Mouse (Mus musculus) intestine, embryonic 16.5 days (tissue): ENCODE data around the gene Parvg. TPM values are rescaled to one million over a fixed set of nuclear protein-coding genes. Genes with fewer than 3 reads are reported as not detected.

Experiments
- ATAC-seq: fragments of 200-750 bp; cut with Nextera tagmentation; 2 replicates; pipeline ENCODE4 v1.8.0; 2017; ENCODE audit warnings: moderate TSS enrichment, moderate library complexity
- H3K27ac ChIP-seq: fragments of 300-500 bp; sonication (generic); 2 replicates; pipeline ENCODE4 v1.5.1; 2014; ENCODE audit warnings: mild to moderate bottlenecking, low read length
- H3K27me3 ChIP-seq: fragments of 300-500 bp; sonication (generic); replicated peaks from 2 replicates; pipeline ENCODE4 v1.6.1; 2014; ENCODE audit warnings: low read length, control low read depth, mixed read lengths; ENCODE audit not compliant: control insufficient read depth, insufficient read depth
- H3K36me3 ChIP-seq: fragments of 300-500 bp; sonication (generic); 2 replicates; pipeline ENCODE4 v1.6.1; 2014; ENCODE audit warnings: low read length, control low read depth; ENCODE audit not compliant: control insufficient read depth, insufficient read depth
- H3K4me1 ChIP-seq: fragments of 300-500 bp; sonication (generic); 2 replicates; pipeline ENCODE4 v1.6.1; 2014; ENCODE audit warnings: low read length, control low read depth, mixed read lengths; ENCODE audit not compliant: control insufficient read depth, insufficient read depth
- H3K4me2 ChIP-seq: fragments of 300-500 bp; sonication (generic); 2 replicates; pipeline ENCODE4 v1.6.1; 2014; ENCODE audit warnings: low read depth, low read length, control low read depth
- H3K4me3 ChIP-seq: fragments of 300-500 bp; sonication (generic); 2 replicates; pipeline ENCODE4 v1.5.1; 2014; ENCODE audit warnings: mild to moderate bottlenecking, low read length
- H3K9ac ChIP-seq: fragments of 300-500 bp; sonication (generic); 2 replicates; pipeline ENCODE4 v1.6.1; 2014; ENCODE audit warnings: low read depth, low read length
- H3K9me3 ChIP-seq: fragments of 300-500 bp; sonication (generic); 2 replicates; pipeline ENCODE4 v1.6.1; 2016; ENCODE audit warnings: low read length, control low read depth; ENCODE audit not compliant: control insufficient read depth
- WGBS: fragments of 180-500 bp; shearing (Covaris S2); extraction: QIAGEN DNeasy Blood & Tissue Kit; methylation state at CpG from one replicate; pipeline ENCODE4 v1.1.7; 2014; 5-methylcytosine and 5-hydroxymethylcytosine counted together
- polyA plus RNA-seq: library from polyadenylated mRNA; unstranded; fragments of >200 nt; fragmentation: Nextera tagmentation; extraction: Ambion mirVana; gene quantifications from 2 replicates; pipeline ENCODE4 v1.2.1, GENCODE M21; 2015

Gene Parvg
- polyA plus RNA-seq, 1 experiment from 2014 or later, result 3.2 TPM

GRCm38 (mm10) chr15:84315276-84316046, 8.4 kb upstream of the Parvg start:
- no peak overlapping the region for H3K4me3 ChIP-seq
- no peak overlapping the region for H3K4me2 ChIP-seq
- no peaks in the 10 kb centered on the region for H3K9me3 ChIP-seq
- H3K9ac ChIP-seq, result no peak overlapping the region
- H3K27me3 ChIP-seq, result no peaks in the 10 kb centered on the region
- ATAC-seq, result peak; percentile 34; the same call in 1 of the 2 replicates
- H3K36me3 ChIP-seq, result no peaks in the 10 kb centered on the region
- H3K27ac ChIP-seq, result no peak overlapping the region
- 38% methylated on average over 15 of the region's 15 CpGs for WGBS
- H3K4me1 ChIP-seq, result peaks cover 32% of the 10 kb centered on the region

- peaks cover 7% of the 10 kb centered on the region; the same call in 1 of the 2 replicates for H3K4me1 ChIP-seq
- H3K9me3 ChIP-seq, result no peaks in the 10 kb centered on the region
- no peak overlapping the region for H3K27ac ChIP-seq
- H3K9ac ChIP-seq, result no peak overlapping the region
- no peaks in the 10 kb centered on the region for H3K27me3 ChIP-seq
- ATAC-seq, result no peak
- no peak overlapping the region for H3K4me2 ChIP-seq
- 90% methylated on average over 4 of the region's 4 CpGs for WGBS
- no peaks in the 10 kb centered on the region for H3K36me3 ChIP-seq
- H3K4me3 ChIP-seq, result no peak overlapping the region
These were observed 4.4 kb upstream of the Parvg start for GRCm38 (mm10) chr15:84319393-84319792.

GRCm38 (mm10) chr15:84321544-84322174, 2.2 kb upstream of the Parvg start:
- ATAC-seq, result no peak
- Histone ChIP-seq H3K9me3 (no peaks in the 10 kb centered on the region), H3K27me3 (no peaks in the 10 kb centered on the region), H3K27ac (no peak overlapping the region), H3K4me1 (no peaks in the 10 kb centered on the region), H3K4me2 (no peak overlapping the region), H3K9ac (no peak overlapping the region), H3K4me3 (no peak overlapping the region), H3K36me3 (no peaks in the 10 kb centered on the region)
- WGBS, result 74% methylated on average over 8 of the region's 8 CpGs

GRCm38 (mm10) chr15:84324870-84325553, 1.2 kb downstream of the Parvg start:
- no peak overlapping the region for H3K9ac ChIP-seq

GRCm38 (mm10) chr15:84325736-84326135, 1.9 kb downstream of the Parvg start:
- Histone ChIP-seq H3K9ac (no peak overlapping the region), H3K27me3 (no peaks in the 10 kb centered on the region), H3K4me1 (no peaks in the 10 kb centered on the region), H3K27ac (no peak overlapping the region), H3K4me3 (no peak overlapping the region), H3K9me3 (no peaks in the 10 kb centered on the region), H3K4me2 (no peak overlapping the region), H3K36me3 (no peaks in the 10 kb centered on the region)
- no peak for ATAC-seq
- WGBS, result 41% methylated on average over 12 of the region's 12 CpGs

More at GRCm38 (mm10) chr15:84324870-84325553, 1.2 kb downstream of the Parvg start:
- H3K9me3 ChIP-seq, result no peaks in the 10 kb centered on the region
- no peak overlapping the region for H3K4me2 ChIP-seq
- H3K4me1 ChIP-seq, result no peaks in the 10 kb centered on the region
- WGBS, result 66% methylated on average over 8 of the region's 8 CpGs
- ATAC-seq, result no peak
- no peaks in the 10 kb centered on the region for H3K27me3 ChIP-seq
- H3K27ac ChIP-seq, result no peak overlapping the region
- H3K4me3 ChIP-seq, result no peak overlapping the region; the same call in 1 of the 2 replicates
- H3K36me3 ChIP-seq, result no peaks in the 10 kb centered on the region

- Histone ChIP-seq H3K4me2 (no peak overlapping the region), H3K27ac (no peak overlapping the region), H3K9ac (no peak overlapping the region), H3K27me3 (no peaks in the 10 kb centered on the region), H3K36me3 (no peaks in the 10 kb centered on the region), H3K9me3 (no peaks in the 10 kb centered on the region), H3K4me1 (no peaks in the 10 kb centered on the region), H3K4me3 (no peak overlapping the region)
- ATAC-seq, result no peak
- WGBS, result 69% methylated on average over 10 of the region's 10 CpGs
These were observed 5.0 kb downstream of the Parvg start for GRCm38 (mm10) chr15:84328870-84329269.

GRCm38 (mm10) chr15:84329940-84330339, 6.1 kb downstream of the Parvg start:
- no peak overlapping the region for H3K9ac ChIP-seq
- H3K4me3 ChIP-seq, result no peak overlapping the region
- H3K4me2 ChIP-seq, result no peak overlapping the region
- H3K36me3 ChIP-seq, result no peaks in the 10 kb centered on the region
- 82% methylated on average over 8 of the region's 8 CpGs for WGBS
- ATAC-seq, result no peak
- no peaks in the 10 kb centered on the region for H3K9me3 ChIP-seq
- no peaks in the 10 kb centered on the region for H3K27me3 ChIP-seq
- H3K27ac ChIP-seq, result no peak overlapping the region
- H3K4me1 ChIP-seq, result no peaks in the 10 kb centered on the region

GRCm38 (mm10) chr15:84331066-84331612, 7.3 kb downstream of the Parvg start:
- H3K4me2 ChIP-seq, result no peak overlapping the region
- H3K4me1 ChIP-seq, result no peaks in the 10 kb centered on the region
- no peak overlapping the region for H3K9ac ChIP-seq
- H3K4me3 ChIP-seq, result no peak overlapping the region
- ATAC-seq, result no peak
- no peaks in the 10 kb centered on the region for H3K9me3 ChIP-seq
- H3K27me3 ChIP-seq, result no peaks in the 10 kb centered on the region
- 80% methylated on average over 4 of the region's 4 CpGs for WGBS
- no peaks in the 10 kb centered on the region for H3K36me3 ChIP-seq
- no peak overlapping the region for H3K27ac ChIP-seq

GRCm38 (mm10) chr15:84336281-84336817, 12.5 kb downstream of the Parvg start:
- H3K4me2 ChIP-seq, result no peak overlapping the region
- no peaks in the 10 kb centered on the region for H3K9me3 ChIP-seq
- H3K9ac ChIP-seq, result no peak overlapping the region
- no peak for ATAC-seq
- WGBS, result 67% methylated on average over 12 of the region's 12 CpGs
- no peaks in the 10 kb centered on the region for H3K4me1 ChIP-seq
- H3K4me3 ChIP-seq, result no peak overlapping the region
- no peaks in the 10 kb centered on the region for H3K27me3 ChIP-seq
- no peak overlapping the region for H3K27ac ChIP-seq
- H3K36me3 ChIP-seq, result no peaks in the 10 kb centered on the region
